Mouse (Mus musculus): ENCODE data around the gene Timm8b. TPM values are rescaled to one million over a fixed set of nuclear protein-coding genes. Genes with fewer than 3 reads are reported as not detected.

Timm8b gene
- polyA plus RNA-seq, 1 experiment = 3.3 TPM

DNA sequence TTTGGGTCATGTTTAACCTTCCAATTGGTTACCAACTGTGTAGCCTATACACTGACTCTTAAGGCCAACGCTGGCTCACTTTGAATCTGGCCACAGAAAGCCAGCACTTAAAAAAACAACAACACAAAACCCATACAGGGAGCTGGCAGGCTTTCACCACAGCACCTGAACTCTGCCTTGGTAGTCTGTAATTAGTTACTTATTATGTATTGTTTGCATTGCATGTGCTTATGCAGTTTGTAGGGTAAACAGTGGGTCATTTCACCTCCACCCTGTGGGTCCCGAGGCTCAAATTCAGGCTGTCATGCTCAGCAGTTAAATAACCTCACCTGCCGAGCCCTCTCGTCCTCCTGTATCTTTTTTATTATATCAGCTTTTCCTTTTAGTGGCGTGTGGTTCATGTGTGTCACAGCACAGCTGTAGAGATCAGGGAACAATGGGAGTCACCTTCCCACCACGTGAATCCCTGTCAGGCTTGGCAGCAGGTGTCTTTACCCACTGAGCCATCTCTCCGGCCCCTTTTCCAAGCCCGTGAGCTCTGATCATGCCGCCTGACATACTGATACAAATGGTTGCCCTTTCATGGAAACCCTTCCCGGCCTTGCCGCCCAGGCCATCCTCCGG, 8.8 kb upstream of the Timm8b start:
- Histone ChIP-seq H3K9me3 (ENCODE audit: control insufficient read depth, low read length) (no peaks in the 10 kb centered on the region; the same call in 1 of the 2 replicates), H3K4me3 (replicated peaks) (no peak overlapping the region), H3K36me3 (ENCODE audit: control insufficient read depth) (peaks cover 54% of the 10 kb centered on the region), H3K4me1 (ENCODE audit: control insufficient read depth) (peaks cover 1% of the 10 kb centered on the region; the same call in 1 of the 2 replicates), H3K27me3 (ENCODE audit: control insufficient read depth) (no peaks in the 10 kb centered on the region)
- TF ChIP-seq TAL1 (IDR thresholded peaks at IDR 0.05; ENCODE audit: low read length) = no peak
- no peak for TF ChIP-seq GATA1 (IDR thresholded peaks at IDR 0.05; ENCODE audit: low read length)

DNA sequence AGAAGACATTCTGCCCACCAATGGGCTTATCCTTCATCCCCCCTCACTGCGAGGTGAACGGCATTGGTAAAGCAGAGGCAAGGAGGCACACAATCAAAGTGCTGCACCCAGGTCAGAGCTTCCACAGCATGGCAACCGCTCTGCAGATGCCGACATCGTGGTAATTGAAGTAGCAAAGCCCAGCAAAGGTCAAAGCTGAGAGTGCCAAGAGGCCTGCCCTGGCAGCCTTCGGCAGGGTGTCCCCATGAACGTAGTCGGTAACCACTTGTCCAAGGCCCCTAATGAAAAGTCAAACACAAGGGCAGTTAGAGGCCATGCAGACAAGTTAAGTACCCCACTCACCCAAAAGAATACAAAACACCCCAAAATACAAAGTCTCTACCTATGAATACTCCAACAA, 6.7 kb upstream of the Timm8b start:
- Histone ChIP-seq H3K4me1 (ENCODE audit: control insufficient read depth) (peaks cover 18% of the 10 kb centered on the region), H3K36me3 (ENCODE audit: control insufficient read depth) (peaks cover 71% of the 10 kb centered on the region), H3K9me3 (ENCODE audit: control insufficient read depth, low read length) (no peaks in the 10 kb centered on the region; the same call in 1 of the 2 replicates), H3K27me3 (ENCODE audit: control insufficient read depth) (no peaks in the 10 kb centered on the region), H3K4me3 (replicated peaks) (no peak overlapping the region)
- peak; percentile 32; the same call in 2 of the 3 replicates for TF ChIP-seq TAL1 (IDR thresholded peaks at IDR 0.05; ENCODE audit: low read length)
- no peak for TF ChIP-seq GATA1 (IDR thresholded peaks at IDR 0.05; ENCODE audit: low read length)

DNA sequence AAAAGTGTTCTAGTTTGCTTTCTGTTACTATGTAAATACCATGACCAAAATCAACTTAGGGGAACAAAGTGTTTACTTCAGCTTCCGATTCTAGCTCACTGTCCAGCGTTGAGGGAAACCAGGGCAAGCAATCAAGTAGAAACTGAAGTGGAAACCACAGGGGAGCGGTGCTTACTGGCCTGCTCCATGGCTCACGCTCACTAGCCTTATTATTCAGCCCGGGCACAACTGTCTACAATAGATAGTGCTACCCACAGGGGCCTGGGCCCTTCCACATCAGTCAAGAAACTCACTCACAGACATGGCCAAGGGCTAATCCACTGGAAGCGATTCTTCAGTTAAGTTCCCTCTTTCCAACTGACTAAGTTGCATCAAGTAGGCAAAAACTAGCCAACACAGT, 2.2 kb upstream of the Timm8b start:
- TF ChIP-seq GATA1 (IDR thresholded peaks at IDR 0.05; ENCODE audit: low read length) = no peak
- no peak for TF ChIP-seq TAL1 (IDR thresholded peaks at IDR 0.05; ENCODE audit: low read length)
- Histone ChIP-seq H3K27me3 (ENCODE audit: control insufficient read depth) (no peaks in the 10 kb centered on the region), H3K9me3 (ENCODE audit: control insufficient read depth, low read length) (no peaks in the 10 kb centered on the region; the same call in 1 of the 2 replicates), H3K4me3 (replicated peaks) (peak overlapping the region; percentile 100), H3K4me1 (ENCODE audit: control insufficient read depth) (peaks cover 49% of the 10 kb centered on the region), H3K36me3 (ENCODE audit: control insufficient read depth) (peaks cover 69% of the 10 kb centered on the region)

GRCm38 (mm10) chr9:50602055-50602845, 1.5 kb upstream of the Timm8b start:
- Histone ChIP-seq H3K9me3 (ENCODE audit: control insufficient read depth, low read length) (no peaks in the 10 kb centered on the region), H3K4me1 (ENCODE audit: control insufficient read depth) (peaks cover 50% of the 10 kb centered on the region), H3K4me3 (replicated peaks) (peak overlapping the region; percentile 100), H3K36me3 (ENCODE audit: control insufficient read depth) (peaks cover 68% of the 10 kb centered on the region), H3K27me3 (ENCODE audit: control insufficient read depth) (no peaks in the 10 kb centered on the region)
- no peak for TF ChIP-seq GATA1 (IDR thresholded peaks at IDR 0.05; ENCODE audit: low read length)
- no peak for TF ChIP-seq TAL1 (IDR thresholded peaks at IDR 0.05; ENCODE audit: low read length)

DNA sequence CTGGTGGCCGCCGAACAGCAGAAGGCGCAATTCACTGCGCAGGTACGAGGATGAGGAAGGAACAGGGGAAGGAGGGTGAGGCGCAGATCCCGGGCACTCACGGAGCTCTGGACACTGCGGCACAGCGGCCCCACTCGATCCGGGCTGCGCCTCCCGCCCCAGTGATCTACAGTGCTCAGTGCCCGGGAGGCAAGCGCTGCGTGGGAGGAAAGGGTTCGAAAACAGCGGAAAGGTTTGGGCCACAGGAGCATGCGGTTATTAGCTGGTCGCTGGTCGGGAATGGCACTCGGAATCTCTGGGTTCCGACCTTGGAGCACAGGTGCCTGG, 251 bp downstream of the Timm8b start:
- Histone ChIP-seq H3K9me3 (ENCODE audit: control insufficient read depth, low read length) (no peaks in the 10 kb centered on the region), H3K36me3 (ENCODE audit: control insufficient read depth) (peaks cover 68% of the 10 kb centered on the region), H3K4me3 (replicated peaks) (peak overlapping the region; percentile 100), H3K4me1 (ENCODE audit: control insufficient read depth) (peaks cover 51% of the 10 kb centered on the region), H3K27me3 (ENCODE audit: control insufficient read depth) (no peaks in the 10 kb centered on the region)
- TF ChIP-seq GATA1 (IDR thresholded peaks at IDR 0.05; ENCODE audit: low read length) = no peak
- no peak for TF ChIP-seq TAL1 (IDR thresholded peaks at IDR 0.05; ENCODE audit: low read length)

GRCm38 (mm10) chr9:50604338-50604737, 628 bp downstream of the Timm8b start:
- H3K9me3 ChIP-seq (ENCODE audit: control insufficient read depth, low read length) = no peaks in the 10 kb centered on the region
- no peak for TF ChIP-seq TAL1 (IDR thresholded peaks at IDR 0.05; ENCODE audit: low read length)
- peak; percentile 22; the same call in 1 of the 2 replicates for TF ChIP-seq GATA1 (IDR thresholded peaks at IDR 0.05; ENCODE audit: low read length)
- H3K36me3 ChIP-seq (ENCODE audit: control insufficient read depth) = peaks cover 68% of the 10 kb centered on the region
- peak overlapping the region; percentile 100 for H3K4me3 ChIP-seq (replicated peaks)
- H3K4me1 ChIP-seq (ENCODE audit: control insufficient read depth) = peaks cover 51% of the 10 kb centered on the region
- H3K27me3 ChIP-seq (ENCODE audit: control insufficient read depth) = no peaks in the 10 kb centered on the region

GRCm38 (mm10) chr9:50612115-50612514, 8.4 kb downstream of the Timm8b start:
- H3K27me3 ChIP-seq (ENCODE audit: control insufficient read depth) = no peaks in the 10 kb centered on the region
- H3K4me1 ChIP-seq (ENCODE audit: control insufficient read depth) = peaks cover 23% of the 10 kb centered on the region
- H3K36me3 ChIP-seq (ENCODE audit: control insufficient read depth) = peaks cover 82% of the 10 kb centered on the region
- no peaks in the 10 kb centered on the region for H3K9me3 ChIP-seq (ENCODE audit: control insufficient read depth, low read length)
- TF ChIP-seq TAL1 (IDR thresholded peaks at IDR 0.05; ENCODE audit: low read length) (no peak), GATA1 (IDR thresholded peaks at IDR 0.05; ENCODE audit: low read length) (no peak)
- H3K4me3 ChIP-seq (replicated peaks) = no peak overlapping the region

DNA sequence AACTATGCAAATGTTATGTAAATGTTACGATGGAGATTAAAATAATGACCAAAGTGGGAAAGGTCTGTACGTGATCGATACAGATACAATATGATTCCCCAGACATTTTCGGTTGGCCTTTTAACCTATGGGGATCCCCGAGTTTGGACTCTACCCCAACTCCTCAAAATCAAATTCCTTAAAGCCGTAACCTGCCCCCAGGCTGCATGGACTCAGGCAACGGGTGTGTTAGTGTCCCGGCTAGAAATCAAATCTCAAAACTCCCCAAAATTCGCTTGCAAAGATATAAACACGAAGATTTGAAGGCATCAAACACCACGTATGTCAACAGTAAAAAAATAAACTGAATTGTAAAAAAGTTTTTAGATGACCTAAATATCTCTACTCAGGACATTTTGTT, 12.5 kb downstream of the Timm8b start:
- Histone ChIP-seq H3K4me3 (replicated peaks) (peak overlapping the region; percentile 88), H3K9me3 (ENCODE audit: control insufficient read depth, low read length) (no peaks in the 10 kb centered on the region), H3K36me3 (ENCODE audit: control insufficient read depth) (peaks cover 41% of the 10 kb centered on the region), H3K4me1 (ENCODE audit: control insufficient read depth) (peaks cover 28% of the 10 kb centered on the region), H3K27me3 (ENCODE audit: control insufficient read depth) (no peaks in the 10 kb centered on the region)
- TF ChIP-seq GATA1 (IDR thresholded peaks at IDR 0.05; ENCODE audit: low read length) (no peak), TAL1 (IDR thresholded peaks at IDR 0.05; ENCODE audit: low read length) (no peak)

DNA sequence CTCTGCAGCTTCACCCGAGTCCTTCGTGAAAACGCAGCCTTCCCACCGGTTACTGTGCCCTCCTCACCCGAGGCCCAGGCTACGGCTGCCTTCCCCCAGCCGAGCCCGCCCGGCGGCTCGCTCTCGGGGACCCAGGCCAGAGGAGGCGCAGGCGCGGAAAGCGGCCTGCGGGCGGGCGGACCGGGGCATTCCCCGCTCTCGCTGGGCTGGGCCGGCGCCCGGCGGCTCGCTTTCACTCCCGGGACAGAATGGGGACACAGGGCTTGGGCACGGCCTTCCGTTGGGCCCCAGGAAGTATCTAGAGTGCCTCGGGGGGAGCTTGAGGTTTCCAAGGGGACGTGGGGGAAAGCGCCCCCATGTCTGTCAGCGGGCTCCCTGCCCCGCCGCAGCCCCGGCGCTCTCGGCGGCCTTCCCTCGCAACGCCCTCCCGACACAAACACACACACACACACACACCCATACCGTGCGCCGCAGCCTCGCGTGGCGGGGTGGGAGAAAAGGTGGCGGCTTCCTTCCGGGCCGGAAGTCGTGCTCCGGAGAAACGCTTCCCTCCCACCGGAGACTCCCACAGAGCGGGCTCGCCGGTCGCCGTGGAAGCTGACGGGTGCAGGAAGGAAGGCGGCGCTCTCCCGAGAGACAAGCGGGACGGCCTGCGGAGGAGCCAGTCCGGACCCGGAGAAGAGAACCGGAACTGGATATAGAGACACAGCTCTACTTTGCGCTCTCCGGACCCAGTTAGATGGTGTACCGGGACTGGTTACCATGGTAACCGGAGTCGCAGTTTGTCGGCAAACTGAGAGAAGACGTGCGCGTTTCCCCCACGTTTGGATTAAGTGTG, 13.3 kb downstream of the Timm8b start, which contains the start of the genes Pih1d2 and Nkapd1:
Gene Pih1d2 (plus strand): TSS at position 556 of the 838 bp plus-strand sequence.
Gene Nkapd1 (minus strand): TSS at position 699 of the 838 bp plus-strand sequence.
- peaks cover 34% of the 10 kb centered on the region for H3K36me3 ChIP-seq (ENCODE audit: control insufficient read depth)
- no peaks in the 10 kb centered on the region for H3K9me3 ChIP-seq (ENCODE audit: control insufficient read depth, low read length)
- H3K4me1 ChIP-seq (ENCODE audit: control insufficient read depth) = peaks cover 28% of the 10 kb centered on the region
- no peaks in the 10 kb centered on the region for H3K27me3 ChIP-seq (ENCODE audit: control insufficient read depth)
- peak within 1 kb of the TSS; percentile 88 for H3K4me3 ChIP-seq (replicated peaks)
- TF ChIP-seq TAL1 (IDR thresholded peaks at IDR 0.05; ENCODE audit: low read length) = no peak
- no peak for TF ChIP-seq GATA1 (IDR thresholded peaks at IDR 0.05; ENCODE audit: low read length)
